Mouse (Mus musculus): ENCODE measurements around the gene Zfp146. TPM values are rescaled to one million over a fixed set of nuclear protein-coding genes. Genes with fewer than 3 reads are reported as not detected.
"Not testable (repeated sequence)": the region's sequence is repeated elsewhere in the genome, so short reads cannot be mapped to it uniquely, and the experiment has no call there.

Zfp146 gene
- polyA plus RNA-seq, 1 experiment, result 3.0 TPM

DNA sequence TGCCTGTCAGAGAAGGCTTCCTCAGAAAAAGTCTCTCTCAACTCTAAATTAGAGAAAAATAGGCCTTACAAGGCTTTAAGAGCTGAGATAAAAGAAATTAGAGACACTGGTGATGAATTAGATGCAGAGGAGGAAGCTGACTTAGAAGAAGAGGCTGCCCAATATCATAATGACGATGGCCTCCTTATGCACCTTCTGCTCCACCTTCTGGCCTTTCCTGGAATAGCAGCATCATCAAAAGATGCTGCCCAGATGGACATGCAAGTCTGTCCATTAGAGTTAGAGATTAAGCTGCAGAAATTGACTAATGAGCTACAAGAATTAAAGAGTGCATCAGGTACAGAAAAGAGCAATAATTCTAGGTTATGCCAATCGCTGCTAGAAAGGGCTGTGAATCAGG lies 35.8 kb upstream of the Zfp146 start:
- WGBS, result 5% methylated on average over 2 of the region's 2 CpGs
- TF ChIP-seq CTCF (IDR thresholded peaks at IDR 0.05; ENCODE audit: extremely low read depth, insufficient read length, insufficient replicate concordance, low read depth, low read length), result no peak
- TF ChIP-seq POLR2A (IDR thresholded peaks at IDR 0.05; ENCODE audit: low read depth, low read length), result no peak
- no peaks in the 10 kb centered on the region for H3K4me1 ChIP-seq (ENCODE audit: control insufficient read depth, insufficient read depth, insufficient read length, low read length)
- H3K4me3 ChIP-seq (ENCODE audit: low read depth, low read length), result no peak overlapping the region
- H3K27ac ChIP-seq (ENCODE audit: insufficient read depth, low read depth, low read length), result no peak overlapping the region
- H3K36me3 ChIP-seq (ENCODE audit: control insufficient read depth, insufficient read depth, low read length), result no peaks in the 10 kb centered on the region
- no peaks in the 10 kb centered on the region for H3K27me3 ChIP-seq (ENCODE audit: control insufficient read depth, insufficient read depth, low read length)

DNA sequence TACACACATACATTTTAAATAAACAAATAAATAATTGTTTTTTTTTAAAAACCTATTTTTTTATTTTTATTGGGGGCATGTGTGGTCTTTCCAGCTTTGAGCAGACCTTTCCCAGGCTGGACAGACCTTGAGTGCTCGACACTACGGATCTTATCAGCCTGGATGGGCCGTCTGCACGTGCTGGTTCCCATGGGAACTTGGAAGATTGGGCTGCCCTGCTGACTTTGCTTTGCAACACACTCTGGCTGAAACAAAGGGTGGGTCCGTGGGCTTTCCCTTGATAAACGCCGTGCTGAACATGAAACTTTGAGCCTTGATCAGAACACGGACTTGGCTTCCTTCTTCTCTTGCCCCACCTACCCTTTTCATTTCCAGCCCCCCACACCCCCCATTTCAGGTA lies 34.8 kb upstream of the Zfp146 start:
- TF ChIP-seq POLR2A (IDR thresholded peaks at IDR 0.05; ENCODE audit: low read depth, low read length), result no peak
- no peak for TF ChIP-seq CTCF (IDR thresholded peaks at IDR 0.05; ENCODE audit: extremely low read depth, insufficient read length, insufficient replicate concordance, low read depth, low read length)
- WGBS, result 17% methylated on average over 8 of the region's 8 CpGs
- H3K27me3 ChIP-seq (ENCODE audit: control insufficient read depth, insufficient read depth, low read length), result no peaks in the 10 kb centered on the region
- H3K4me1 ChIP-seq (ENCODE audit: control insufficient read depth, insufficient read depth, insufficient read length, low read length), result no peaks in the 10 kb centered on the region
- peak overlapping the region; percentile 54 for H3K4me3 ChIP-seq (ENCODE audit: low read depth, low read length)
- H3K36me3 ChIP-seq (ENCODE audit: control insufficient read depth, insufficient read depth, low read length), result no peaks in the 10 kb centered on the region
- H3K27ac ChIP-seq (ENCODE audit: insufficient read depth, low read depth, low read length), result peak overlapping the region; percentile 52

DNA sequence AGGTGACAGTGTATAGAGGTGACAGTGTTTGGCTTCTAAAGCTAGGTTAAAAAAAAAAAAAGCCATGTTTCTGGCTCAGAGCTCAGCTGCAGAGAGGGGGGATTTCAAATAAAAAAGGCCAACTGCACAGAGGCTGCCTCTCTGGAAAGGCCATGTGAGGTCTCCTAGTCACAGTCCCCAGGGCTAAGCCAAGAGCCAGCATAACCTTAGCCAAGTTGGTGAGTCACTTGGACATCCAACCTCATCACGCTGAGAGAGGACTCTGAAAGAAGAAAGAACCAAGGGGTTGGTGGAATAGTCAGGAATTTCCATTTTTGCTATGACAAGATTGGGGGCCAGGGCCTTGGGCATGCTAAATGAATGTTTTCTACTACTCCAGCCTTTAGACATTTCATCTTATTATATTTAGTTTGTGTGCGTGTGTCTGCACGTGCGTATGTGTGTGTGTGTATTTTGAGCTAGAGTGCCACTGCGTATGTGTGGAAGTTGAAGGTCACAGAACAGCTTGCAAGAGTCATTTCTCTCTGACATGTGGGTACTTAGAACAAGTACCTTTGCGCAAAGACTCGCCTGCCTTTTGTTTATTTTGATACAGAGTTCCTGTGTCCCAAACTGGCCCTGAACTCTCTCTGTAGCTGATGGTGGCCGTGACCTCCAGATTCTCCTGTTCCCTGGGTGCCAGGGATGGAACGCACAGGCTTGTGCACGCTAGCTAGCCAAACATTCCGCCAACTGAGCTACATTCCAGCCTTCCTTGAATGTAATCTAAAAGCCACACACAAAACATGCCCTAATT lies 33.5 kb upstream of the Zfp146 start:
- no peak overlapping the region for H3K27ac ChIP-seq (ENCODE audit: insufficient read depth, low read depth, low read length)
- H3K4me3 ChIP-seq (ENCODE audit: low read depth, low read length), result no peak overlapping the region
- 77% methylated on average over 11 of the region's 11 CpGs for WGBS
- no peaks in the 10 kb centered on the region for H3K27me3 ChIP-seq (ENCODE audit: control insufficient read depth, insufficient read depth, low read length)
- H3K4me1 ChIP-seq (ENCODE audit: control insufficient read depth, insufficient read depth, insufficient read length, low read length), result peaks cover 3% of the 10 kb centered on the region; the same call in 1 of the 2 replicates
- TF ChIP-seq POLR2A (IDR thresholded peaks at IDR 0.05; ENCODE audit: low read depth, low read length), result no peak
- TF ChIP-seq CTCF (IDR thresholded peaks at IDR 0.05; ENCODE audit: extremely low read depth, insufficient read length, insufficient replicate concordance, low read depth, low read length), result no peak
- H3K36me3 ChIP-seq (ENCODE audit: control insufficient read depth, insufficient read depth, low read length), result no peaks in the 10 kb centered on the region

DNA sequence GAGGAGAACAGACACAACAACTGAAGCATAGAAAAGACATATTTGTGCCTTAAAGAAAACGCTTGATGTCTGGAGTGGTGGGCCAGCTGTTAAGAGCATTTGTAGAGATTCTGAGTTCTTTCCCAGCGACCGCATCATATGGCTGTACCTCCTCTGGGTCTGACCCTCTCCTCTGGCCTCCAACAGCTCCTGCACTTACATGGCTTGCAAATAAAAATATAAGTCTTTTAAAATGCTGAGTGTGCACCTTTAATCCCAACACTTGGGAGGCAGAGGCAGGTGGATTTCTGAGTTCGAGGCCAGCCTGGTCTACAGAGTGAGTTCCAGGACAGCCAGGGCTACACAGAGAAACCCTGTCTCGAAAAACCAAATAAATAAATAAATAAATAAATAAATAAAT lies 31.1 kb upstream of the Zfp146 start:
- H3K27me3 ChIP-seq (ENCODE audit: control insufficient read depth, insufficient read depth, low read length); H3K27ac ChIP-seq (ENCODE audit: insufficient read depth, low read depth, low read length); H3K36me3 ChIP-seq (ENCODE audit: control insufficient read depth, insufficient read depth, low read length); H3K4me3 ChIP-seq (ENCODE audit: low read depth, low read length): not testable (repeated sequence)
- H3K4me1 ChIP-seq (ENCODE audit: control insufficient read depth, insufficient read depth, insufficient read length, low read length), result peaks cover 13% of the 10 kb centered on the region
- 88% methylated on average over 5 of the region's 5 CpGs for WGBS

DNA sequence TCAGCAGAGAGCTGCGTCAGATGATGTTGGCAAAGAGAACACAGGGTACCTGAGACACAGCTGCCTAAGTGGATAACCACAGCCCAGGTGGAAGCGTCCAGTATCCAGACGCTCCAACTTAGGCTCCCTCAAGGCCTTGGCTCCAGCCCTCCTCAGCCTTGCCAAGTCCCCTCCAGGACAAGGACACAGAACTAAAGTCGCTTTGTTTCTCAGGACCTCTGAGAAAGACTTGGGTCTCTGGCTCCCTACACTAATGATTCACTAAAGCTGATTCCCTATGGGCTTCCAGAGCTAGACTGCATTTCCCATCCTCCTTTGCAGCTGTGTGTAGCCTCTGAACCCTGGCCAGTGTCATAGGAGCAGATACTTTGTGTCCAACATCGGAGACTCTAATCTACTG lies 30.6 kb upstream of the Zfp146 start:
- H3K36me3 ChIP-seq (ENCODE audit: control insufficient read depth, insufficient read depth, low read length), result no peaks in the 10 kb centered on the region
- TF ChIP-seq CTCF (IDR thresholded peaks at IDR 0.05; ENCODE audit: extremely low read depth, insufficient read length, insufficient replicate concordance, low read depth, low read length) (no peak), POLR2A (IDR thresholded peaks at IDR 0.05; ENCODE audit: low read depth, low read length) (no peak)
- 75% methylated on average over 5 of the region's 5 CpGs for WGBS
- H3K27me3 ChIP-seq (ENCODE audit: control insufficient read depth, insufficient read depth, low read length), result no peaks in the 10 kb centered on the region
- no peak overlapping the region for H3K4me3 ChIP-seq (ENCODE audit: low read depth, low read length)
- H3K27ac ChIP-seq (ENCODE audit: insufficient read depth, low read depth, low read length), result no peak overlapping the region
- H3K4me1 ChIP-seq (ENCODE audit: control insufficient read depth, insufficient read depth, insufficient read length, low read length), result peaks cover 18% of the 10 kb centered on the region

DNA sequence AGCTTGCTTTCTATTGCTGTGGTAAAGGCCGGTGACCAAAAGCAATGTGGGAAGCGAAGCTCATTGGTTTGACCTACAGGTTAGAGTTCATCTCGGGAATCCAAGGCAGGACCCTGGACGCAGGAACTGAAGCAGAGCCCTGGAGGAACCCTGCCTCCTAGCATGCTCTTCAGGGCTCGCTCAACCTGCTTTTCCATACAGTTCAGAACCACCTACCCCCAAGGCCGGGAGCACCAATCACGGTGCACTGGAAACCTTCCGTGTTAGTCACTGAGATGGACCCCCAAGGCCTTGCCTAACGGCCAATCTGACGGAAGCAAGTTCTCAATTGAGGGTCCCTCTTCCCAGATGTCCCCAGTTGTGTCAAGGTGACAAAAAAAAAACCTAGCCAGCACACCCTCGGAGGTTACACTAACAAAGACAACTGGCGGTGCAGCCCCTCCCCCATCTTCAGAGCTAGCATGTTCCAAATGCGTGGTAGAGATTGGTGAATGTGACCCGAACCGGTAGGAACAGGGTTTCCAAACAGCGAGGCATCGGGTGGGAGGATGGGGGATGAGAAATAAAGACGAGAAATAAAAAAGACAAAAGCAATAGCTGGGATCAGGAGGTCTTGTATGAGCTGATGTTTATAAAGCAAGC lies 30.1 kb upstream of the Zfp146 start:
- WGBS, result 80% methylated on average over 18 of the region's 18 CpGs
- Histone ChIP-seq H3K27me3 (ENCODE audit: control insufficient read depth, insufficient read depth, low read length) (no peaks in the 10 kb centered on the region), H3K27ac (ENCODE audit: insufficient read depth, low read depth, low read length) (no peak overlapping the region), H3K4me1 (ENCODE audit: control insufficient read depth, insufficient read depth, insufficient read length, low read length) (peaks cover 20% of the 10 kb centered on the region), H3K4me3 (ENCODE audit: low read depth, low read length) (no peak overlapping the region), H3K36me3 (ENCODE audit: control insufficient read depth, insufficient read depth, low read length) (no peaks in the 10 kb centered on the region)
- TF ChIP-seq CTCF (IDR thresholded peaks at IDR 0.05; ENCODE audit: extremely low read depth, insufficient read length, insufficient replicate concordance, low read depth, low read length) (no peak), POLR2A (IDR thresholded peaks at IDR 0.05; ENCODE audit: low read depth, low read length) (no peak)

DNA sequence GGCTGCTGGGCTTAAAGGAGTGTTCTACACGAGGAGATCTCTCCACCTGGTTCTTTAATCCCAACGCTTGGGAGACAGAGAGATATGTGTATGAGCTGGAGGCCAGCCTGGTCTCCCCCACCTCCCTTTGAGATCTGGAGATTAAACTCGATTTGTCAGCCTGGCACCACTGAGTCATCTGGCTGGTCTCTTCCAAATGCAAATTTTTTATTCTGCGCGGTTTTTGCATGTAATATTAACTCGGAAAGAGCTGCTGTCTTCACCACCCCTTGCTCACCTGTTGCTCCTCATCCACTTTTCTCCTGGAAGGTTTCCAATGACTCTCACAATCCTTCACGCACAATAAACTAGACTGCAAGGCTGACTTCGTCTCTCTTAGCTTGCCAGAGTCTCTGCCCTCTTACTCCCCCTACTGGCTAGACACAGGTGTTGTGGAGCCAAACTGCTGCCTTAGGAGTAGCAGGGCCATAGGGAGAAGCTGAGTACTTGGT lies 29.0 kb upstream of the Zfp146 start, which contains the start of gene Capns1:
Gene Capns1, minus strand, starts transcription at position 331 of the 491 bp plus-strand sequence.
- no peak within 1 kb of the TSS for H3K27ac ChIP-seq (ENCODE audit: insufficient read depth, low read depth, low read length)
- peaks cover 20% of the 10 kb centered on the region for H3K4me1 ChIP-seq (ENCODE audit: control insufficient read depth, insufficient read depth, insufficient read length, low read length)
- H3K4me3 ChIP-seq (ENCODE audit: low read depth, low read length), result no peak within 1 kb of the TSS
- peak; percentile 78; the same call in 1 of the 2 replicates for TF ChIP-seq CTCF (IDR thresholded peaks at IDR 0.05; ENCODE audit: extremely low read depth, insufficient read length, insufficient replicate concordance, low read depth, low read length)
- no peak for TF ChIP-seq POLR2A (IDR thresholded peaks at IDR 0.05; ENCODE audit: low read depth, low read length)
- H3K27me3 ChIP-seq (ENCODE audit: control insufficient read depth, insufficient read depth, low read length), result no peaks in the 10 kb centered on the region
- 5% methylated on average over 8 of the region's 8 CpGs for WGBS
- no peaks in the 10 kb centered on the region for H3K36me3 ChIP-seq (ENCODE audit: control insufficient read depth, insufficient read depth, low read length)

All from small intestine, adult 2 months (tissue).